Mouse (Mus musculus) neural tube, embryonic 12.5 days (tissue): ENCODE measurements around the gene Bpifa1. TPM values are rescaled to one million over a fixed set of nuclear protein-coding genes. Genes with fewer than 3 reads are reported as not detected.
"Not testable (repeated sequence)": the region's sequence is repeated elsewhere in the genome, so short reads cannot be mapped to it uniquely, and the experiment has no call there.

Source experiments
- ATAC-seq: fragments of 200-750 bp; cut with Nextera tagmentation; 2 replicates; pipeline ENCODE4 v1.8.0; 2017; ENCODE audit warnings: low read depth, mild to moderate bottlenecking, moderate TSS enrichment, moderate library complexity; ENCODE audit not compliant: low FRiP score
- H3K27ac ChIP-seq: fragments of 300-500 bp; sonication (generic); 2 replicates; pipeline ENCODE4 v1.5.1; 2016
- H3K27me3 ChIP-seq: fragments of 300-500 bp; sonication (generic); replicated peaks from 2 replicates; pipeline ENCODE4 v1.6.1; 2016; ENCODE audit warnings: mild to moderate bottlenecking
- H3K36me3 ChIP-seq: fragments of 300-500 bp; sonication (generic); 2 replicates; pipeline ENCODE4 v1.6.1; 2016; ENCODE audit warnings: mild to moderate bottlenecking
- H3K4me1 ChIP-seq: fragments of 300-500 bp; sonication (generic); 2 replicates; pipeline ENCODE4 v1.6.1; 2016
- H3K4me2 ChIP-seq: fragments of 300-500 bp; sonication (generic); replicated peaks from 2 replicates; pipeline ENCODE4 v1.6.1; 2016; ENCODE audit warnings: mild to moderate bottlenecking
- H3K4me3 ChIP-seq: fragments of 300-500 bp; sonication (generic); 2 replicates; pipeline ENCODE4 v1.5.1; 2016
- H3K9ac ChIP-seq: fragments of 300-500 bp; sonication (generic); 2 replicates; pipeline ENCODE4 v1.6.1; 2016; ENCODE audit warnings: mild to moderate bottlenecking
- H3K9me3 ChIP-seq: fragments of 300-500 bp; sonication (generic); 2 replicates; pipeline ENCODE4 v1.6.1; 2016; ENCODE audit warnings: mild to moderate bottlenecking
- WGBS: fragments of 180-500 bp; shearing (Covaris S2); methylation state at CpG from one replicate; pipeline ENCODE4 v1.1.7; 2016; 5-methylcytosine and 5-hydroxymethylcytosine counted together
- polyA plus RNA-seq: library from polyadenylated mRNA; unstranded; fragments of >200 nt; fragmentation: Nextera tagmentation; extraction: Ambion mirVana; gene quantifications from 2 replicates; pipeline ENCODE4 v1.2.1, GENCODE M21; 2016

Bpifa1 gene
- polyA plus RNA-seq, 1 experiment from 2014 or later = not detected

GRCm38 (mm10) chr2:154183061-154183460, 40.4 kb downstream of the Bpifa1 start:
- not testable (repeated sequence) for H3K9ac ChIP-seq, H3K4me3 ChIP-seq, H3K27me3 ChIP-seq, H3K36me3 ChIP-seq, ATAC-seq, H3K27ac ChIP-seq, H3K4me2 ChIP-seq, H3K4me1 ChIP-seq, H3K9me3 ChIP-seq
- 86% methylated on average over 4 of the region's 4 CpGs for WGBS

- H3K4me2 ChIP-seq = no peak overlapping the region
- ATAC-seq = no peak
- no peaks in the 10 kb centered on the region for H3K4me1 ChIP-seq
- no peaks in the 10 kb centered on the region for H3K9me3 ChIP-seq
- WGBS = 91% methylated on average over 6 of the region's 6 CpGs
- no peaks in the 10 kb centered on the region for H3K27me3 ChIP-seq
- no peak overlapping the region for H3K27ac ChIP-seq
- H3K36me3 ChIP-seq = no peaks in the 10 kb centered on the region
- H3K4me3 ChIP-seq = no peak overlapping the region
- no peak overlapping the region for H3K9ac ChIP-seq
Observed at GRCm38 (mm10) chr2:154185319-154185718, 42.6 kb downstream of the Bpifa1 start.

GRCm38 (mm10) chr2:154185748-154186147, 43.1 kb downstream of the Bpifa1 start:
- H3K27me3 ChIP-seq = no peaks in the 10 kb centered on the region
- H3K4me2 ChIP-seq = no peak overlapping the region
- 82% methylated on average over 3 of the region's 3 CpGs for WGBS
- no peak overlapping the region for H3K27ac ChIP-seq
- H3K4me1 ChIP-seq = no peaks in the 10 kb centered on the region
- H3K4me3 ChIP-seq = no peak overlapping the region
- no peaks in the 10 kb centered on the region for H3K9me3 ChIP-seq
- H3K36me3 ChIP-seq = no peaks in the 10 kb centered on the region
- ATAC-seq = no peak
- no peak overlapping the region for H3K9ac ChIP-seq

GRCm38 (mm10) chr2:154187468-154187867, 44.8 kb downstream of the Bpifa1 start:
- H3K9me3 ChIP-seq = no peaks in the 10 kb centered on the region

DNA sequence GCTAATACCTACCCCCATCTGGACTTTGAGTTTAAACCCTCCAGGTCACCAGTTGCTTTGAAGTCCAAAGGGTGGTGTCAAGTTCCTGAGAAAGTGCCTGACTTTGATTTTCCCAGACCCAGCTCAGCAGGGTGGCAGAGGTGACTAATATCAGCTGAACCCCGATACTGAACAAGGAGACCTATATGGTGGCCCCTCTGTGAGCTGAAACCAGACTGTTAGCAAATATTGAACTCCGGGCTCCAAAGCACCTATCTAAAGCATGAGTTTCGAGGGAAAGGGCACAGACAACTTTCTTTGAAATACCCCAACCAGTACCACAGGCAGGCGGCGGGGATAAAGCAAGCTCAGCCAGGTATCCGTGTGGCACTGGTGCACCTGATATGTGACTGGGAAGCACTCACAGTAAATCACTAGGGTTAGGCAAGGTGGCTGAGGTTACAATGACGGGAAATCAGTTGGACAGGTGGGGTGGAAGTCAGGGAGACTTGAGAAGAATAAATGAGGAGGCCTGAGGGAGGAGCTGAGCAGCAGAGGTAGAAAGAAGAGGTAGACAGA, 47.3 kb downstream of the Bpifa1 start:
- Histone ChIP-seq H3K27ac (no peak overlapping the region), H3K36me3 (no peaks in the 10 kb centered on the region), H3K4me1 (no peaks in the 10 kb centered on the region), H3K4me3 (no peak overlapping the region), H3K4me2 (no peak overlapping the region), H3K9me3 (no peaks in the 10 kb centered on the region), H3K9ac (no peak overlapping the region), H3K27me3 (no peaks in the 10 kb centered on the region)
- no peak for ATAC-seq
- WGBS = 84% methylated on average over 7 of the region's 7 CpGs

More at GRCm38 (mm10) chr2:154187468-154187867, 44.8 kb downstream of the Bpifa1 start:
- Histone ChIP-seq H3K36me3 (no peaks in the 10 kb centered on the region), H3K27me3 (no peaks in the 10 kb centered on the region), H3K9ac (no peak overlapping the region), H3K4me2 (no peak overlapping the region), H3K4me1 (no peaks in the 10 kb centered on the region), H3K4me3 (no peak overlapping the region), H3K27ac (no peak overlapping the region)
- 47% methylated on average over 5 of the region's 5 CpGs for WGBS
- ATAC-seq = no peak

DNA sequence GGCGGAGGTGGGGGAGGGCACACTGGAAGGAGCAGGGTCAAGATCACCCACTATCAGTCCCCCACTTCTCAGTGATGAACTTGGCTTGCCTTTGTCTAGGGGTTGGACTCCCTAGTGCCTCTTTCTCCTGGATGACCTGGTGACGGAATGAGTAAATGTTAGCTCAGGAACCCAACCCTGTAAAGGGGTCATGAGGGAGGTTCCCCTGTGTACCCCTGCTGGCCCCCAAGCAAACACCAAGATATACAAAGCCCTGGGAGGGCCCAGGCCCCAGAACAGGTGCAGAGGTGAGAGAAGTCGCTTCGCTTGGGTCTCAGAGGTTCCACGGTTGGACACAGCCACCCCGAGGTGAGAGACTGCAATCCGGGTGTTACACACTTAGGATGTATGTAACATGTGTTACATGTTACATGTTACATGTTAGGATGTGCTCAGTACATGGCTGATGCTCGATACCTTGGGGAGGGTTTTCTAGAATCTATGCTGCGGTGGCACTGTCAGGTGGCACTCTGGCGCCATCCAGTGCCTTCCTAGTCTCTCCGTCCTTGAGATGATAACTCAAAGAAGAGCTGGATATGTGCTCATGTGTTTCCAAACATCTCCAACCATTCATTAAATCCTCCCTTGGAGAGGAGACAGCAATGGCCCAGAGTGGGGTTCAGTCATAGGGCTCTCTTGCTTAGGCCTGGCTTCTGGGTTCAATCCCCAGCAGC, 48.0 kb downstream of the Bpifa1 start, which contains the start of gene Bpifb1:
Bpifb1 (plus strand) TSS at position 273 of the 713 bp plus-strand sequence.
- Histone ChIP-seq H3K4me2 (no peak within 1 kb of the TSS), H3K27me3 (no peaks in the 10 kb centered on the region), H3K27ac (no peak within 1 kb of the TSS), H3K4me1 (no peaks in the 10 kb centered on the region), H3K4me3 (no peak within 1 kb of the TSS), H3K36me3 (no peaks in the 10 kb centered on the region), H3K9ac (no peak within 1 kb of the TSS), H3K9me3 (no peaks in the 10 kb centered on the region)
- WGBS = 88% methylated on average over 11 of the region's 11 CpGs
- ATAC-seq = no peak

GRCm38 (mm10) chr2:154192141-154192540, 49.5 kb downstream of the Bpifa1 start:
- H3K36me3 ChIP-seq = no peaks in the 10 kb centered on the region

GRCm38 (mm10) chr2:154193071-154193470, 50.4 kb downstream of the Bpifa1 start:
- no peak overlapping the region for H3K4me3 ChIP-seq
- 91% methylated on average over 4 of the region's 4 CpGs for WGBS
- no peak for ATAC-seq
- no peak overlapping the region for H3K27ac ChIP-seq
- H3K27me3 ChIP-seq = no peaks in the 10 kb centered on the region
- H3K36me3 ChIP-seq = no peaks in the 10 kb centered on the region
- H3K4me2 ChIP-seq = no peak overlapping the region
- no peak overlapping the region for H3K9ac ChIP-seq
- H3K4me1 ChIP-seq = no peaks in the 10 kb centered on the region
- no peaks in the 10 kb centered on the region for H3K9me3 ChIP-seq

More at GRCm38 (mm10) chr2:154192141-154192540, 49.5 kb downstream of the Bpifa1 start:
- ATAC-seq = no peak
- 81% methylated on average over 2 of the region's 2 CpGs for WGBS
- H3K9ac ChIP-seq = no peak overlapping the region
- no peak overlapping the region for H3K4me3 ChIP-seq
- no peak overlapping the region for H3K4me2 ChIP-seq
- no peaks in the 10 kb centered on the region for H3K9me3 ChIP-seq
- no peaks in the 10 kb centered on the region for H3K27me3 ChIP-seq
- H3K4me1 ChIP-seq = no peaks in the 10 kb centered on the region
- H3K27ac ChIP-seq = no peak overlapping the region

DNA sequence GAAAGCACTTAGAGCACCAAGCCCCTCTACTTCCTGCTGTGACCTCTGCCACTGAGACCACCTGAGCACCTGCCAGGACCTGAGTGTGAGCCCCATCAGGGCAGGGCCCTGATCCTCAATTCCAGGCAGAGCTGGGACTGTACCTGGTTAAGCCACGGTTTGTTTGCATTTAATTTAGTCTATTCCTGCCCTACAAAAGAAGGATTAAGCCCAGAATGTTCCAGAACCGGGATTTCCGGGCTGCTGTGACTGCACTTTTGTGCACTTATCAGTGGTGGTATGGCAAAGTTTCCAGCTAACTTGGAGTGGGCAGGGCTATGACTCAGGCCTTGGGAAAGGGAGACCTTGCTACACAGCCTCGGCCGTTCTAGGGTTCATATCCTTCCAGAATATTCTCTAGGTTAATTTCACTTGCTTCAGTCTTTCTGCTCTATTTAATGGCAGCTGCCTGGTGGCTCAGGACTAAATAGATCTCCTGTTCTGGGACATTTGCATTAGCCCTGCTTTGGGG, 51.4 kb downstream of the Bpifa1 start:
- Histone ChIP-seq H3K9ac (no peak overlapping the region), H3K36me3 (no peaks in the 10 kb centered on the region), H3K4me1 (no peaks in the 10 kb centered on the region), H3K9me3 (no peaks in the 10 kb centered on the region), H3K27me3 (no peaks in the 10 kb centered on the region), H3K27ac (no peak overlapping the region), H3K4me3 (no peak overlapping the region), H3K4me2 (no peak overlapping the region)
- WGBS = 80% methylated on average over 5 of the region's 5 CpGs
- no peak for ATAC-seq

GRCm38 (mm10) chr2:154197036-154197435, 54.4 kb downstream of the Bpifa1 start:
- H3K9ac ChIP-seq = no peak overlapping the region
- no peaks in the 10 kb centered on the region for H3K9me3 ChIP-seq
- H3K27me3 ChIP-seq = no peaks in the 10 kb centered on the region
- H3K4me1 ChIP-seq = no peaks in the 10 kb centered on the region
- no peak overlapping the region for H3K4me2 ChIP-seq
- H3K36me3 ChIP-seq = no peaks in the 10 kb centered on the region
- whole genome bisulfite sequencing = 93% methylated on average over 9 of the region's 9 CpGs
- no peak overlapping the region for H3K4me3 ChIP-seq
- H3K27ac ChIP-seq = no peak overlapping the region
- ATAC-seq = no peak
